ENCODE assay signal across 9 mouse cellular contexts in genomic region chr17:32494601-32495000, GRCm38 (mm10). TPM values are rescaled to one million over a fixed set of nuclear protein-coding genes. Genes with fewer than 3 reads are reported as not detected.
DNase-seq lines count a peak whose midpoint lies in the region; ATAC-seq and TF ChIP-seq lines count a peak whose summit lies in the region.
"Had no signal": no experiment of that assay in that cellular context is flagged by ENCODE, and none has a peak within 500 bp of the region (broad histone marks: within the 10 kb centered on the region; RNA-seq: fewer than 3 reads in every experiment).

No protein-coding gene starts in this region.

- H3K4me2 ChIP-seq in kidney, embryonic 16.5 days (replicated peaks; ENCODE audit: low read depth, low read length), result no peak overlapping the region
- no peak overlapping the region for H3K4me2 ChIP-seq in limb, embryonic 13.5 days (replicated peaks)
- H3K4me2 ChIP-seq in stomach, embryonic 16.5 days (ENCODE audit: low read depth, low read length), result no peak overlapping the region

- no peaks in the 10 kb centered on the region for H3K36me3 ChIP-seq in kidney, embryonic 16.5 days (ENCODE audit: insufficient read depth, low read length)
- no peaks in the 10 kb centered on the region for H3K36me3 ChIP-seq in limb, embryonic 13.5 days
- no peaks in the 10 kb centered on the region for H3K36me3 ChIP-seq in stomach, embryonic 16.5 days (ENCODE audit: control insufficient read depth, insufficient read depth, low read length)

- no peaks in the 10 kb centered on the region; the same call in none of the 2 replicates for H3K9me3 ChIP-seq in kidney, embryonic 16.5 days (ENCODE audit: low read length)
- peaks cover 11% of the 10 kb centered on the region; the same call in 1 of the 2 replicates for H3K9me3 ChIP-seq in limb, embryonic 13.5 days
- no peaks in the 10 kb centered on the region for H3K9me3 ChIP-seq in stomach, embryonic 16.5 days (replicated peaks; ENCODE audit: control insufficient read depth, low read length)

- ATAC-seq in granulocyte monocyte progenitor cell, adult 5-6 weeks (replicated peaks; ENCODE audit: poor library complexity, severe bottlenecking), result peak; percentile 70
- peak; percentile 77 for ATAC-seq in kidney, embryonic 16.5 days (ENCODE audit: low FRiP score, low TSS enrichment)
- peak; percentile 60; the same call in 1 of the 2 replicates for ATAC-seq in limb, embryonic 13.5 days (ENCODE audit: low FRiP score, low read depth)
- ATAC-seq in stomach, embryonic 16.5 days (ENCODE audit: insufficient read depth, low FRiP score), result peak; percentile 81; the same call in 1 of the 2 replicates

- H3K9ac ChIP-seq in kidney, embryonic 16.5 days (replicated peaks; ENCODE audit: low read length), result no peak overlapping the region
- H3K9ac ChIP-seq in limb, embryonic 13.5 days, result no peak overlapping the region
- H3K9ac ChIP-seq in stomach, embryonic 16.5 days (ENCODE audit: low read length), result no peak overlapping the region

- H3K27ac ChIP-seq in cortical plate, adult 2 months (ENCODE audit: insufficient read depth, low read length), result no peak overlapping the region
- no peak overlapping the region for H3K27ac ChIP-seq in kidney, embryonic 16.5 days (ENCODE audit: low read length)
- no peak overlapping the region for H3K27ac ChIP-seq in limb, embryonic 13.5 days
- H3K27ac ChIP-seq in stomach, embryonic 16.5 days (ENCODE audit: low read length), result no peak overlapping the region

- no peaks in the 10 kb centered on the region for H3K4me1 ChIP-seq in cortical plate, adult 2 months (ENCODE audit: control insufficient read depth, insufficient read depth, low read length)
- H3K4me1 ChIP-seq in kidney, embryonic 16.5 days (ENCODE audit: insufficient read depth, low read length), result peaks cover 6% of the 10 kb centered on the region
- 0 out of 2 replicates have a peak, but pooled peaks cover 2% of the 10 kb centered on the region for H3K4me1 ChIP-seq in limb, embryonic 13.5 days
- H3K4me1 ChIP-seq in stomach, embryonic 16.5 days (ENCODE audit: control insufficient read depth, insufficient read depth, low read length), result no peaks in the 10 kb centered on the region

- peaks cover 5% of the 10 kb centered on the region; the same call in 1 of the 2 replicates for H3K27me3 ChIP-seq in kidney, embryonic 16.5 days (ENCODE audit: insufficient read depth, low read length)
- H3K27me3 ChIP-seq in limb, embryonic 13.5 days, result peaks cover 20% of the 10 kb centered on the region
- H3K27me3 ChIP-seq in stomach, embryonic 16.5 days (ENCODE audit: control insufficient read depth, insufficient read depth, low read length), result 0 out of 2 replicates have a peak, but pooled peaks cover 3% of the 10 kb centered on the region

- DNase-seq in A20 (ENCODE audit: low read depth, low spot score) (peak; percentile 73), adipocyte (ENCODE audit: low spot score) (peak; percentile 89)
- DNase-seq in neural tube, embryonic 10.5 days (ENCODE audit: extremely low spot score, low spot score), result peak; percentile 46

- TF ChIP-seq CTCF in cortical plate, adult 2 months (IDR thresholded peaks at IDR 0.05; ENCODE audit: extremely low read depth, insufficient read depth, low read length), result peak; percentile 72

- H3K4me3 ChIP-seq in cortical plate, adult 2 months (ENCODE audit: insufficient read depth, low read length), result no peak overlapping the region
- no peak overlapping the region for H3K4me3 ChIP-seq in kidney, embryonic 16.5 days (ENCODE audit: low read length)
- no peak overlapping the region for H3K4me3 ChIP-seq in limb, embryonic 13.5 days
- no peak overlapping the region for H3K4me3 ChIP-seq in stomach, embryonic 16.5 days (replicated peaks; ENCODE audit: low read length)
- H3K4me3 ChIP-seq: myocyte had no signal

- WGBS in kidney, embryonic 16.5 days, result 19% methylated on average over 1 of the region's 1 CpGs
- WGBS in limb, embryonic 13.5 days, result 28% methylated on average over 1 of the region's 1 CpGs
- WGBS in stomach, embryonic 16.5 days, result 58% methylated on average over 1 of the region's 1 CpGs

- TF ChIP-seq POLR2A in cortical plate, adult 2 months (IDR thresholded peaks at IDR 0.05; ENCODE audit: extremely low read depth, insufficient read depth, low read length), result no peak

RNA-seq across cellular contexts. Expression of gene Cyp4f17, which starts 11.2 kb away (rescaled TPM):
- polyA plus RNA-seq in cortical plate, adult 2 months (2012; rRNA removed), result 3.7 and 4.2 TPM in 2 replicates
- total RNA-seq in granulocyte monocyte progenitor cell, adult 5-6 weeks (2014; fragmentation: Nextera tagmentation), result 1.2 and 1.9 TPM in 2 replicates
- 0.13 and 0.31 TPM in 2 replicates for total RNA-seq in granulocyte monocyte progenitor cell, adult 5-6 weeks (2017)
- polyA plus RNA-seq in kidney, embryonic 16.5 days (2015; fragmentation: Nextera tagmentation; extraction: Ambion mirVana), result 7.4 and 10.4 TPM in 2 replicates
- polyA plus RNA-seq in limb, embryonic 13.5 days (2015; fragmentation: Nextera tagmentation; extraction: Ambion mirVana), result 16.3 and 17.7 TPM in 2 replicates
- polyA plus RNA-seq in stomach, embryonic 16.5 days (2015; fragmentation: Nextera tagmentation; extraction: Ambion mirVana), result 7.2 and 7.5 TPM in 2 replicates

RNA-seq across cellular contexts. Expression of gene Cyp4f16, which starts 41.8 kb away (rescaled TPM):
- polyA plus RNA-seq in cortical plate, adult 2 months (2012; rRNA removed), result 8.1 and 9.0 TPM in 2 replicates
- total RNA-seq in granulocyte monocyte progenitor cell, adult 5-6 weeks (2014; fragmentation: Nextera tagmentation), result 10.5 and 17.7 TPM in 2 replicates
- total RNA-seq in granulocyte monocyte progenitor cell, adult 5-6 weeks (2017), result 10.2 and 11.0 TPM in 2 replicates
- 24.5 and 27.5 TPM in 2 replicates for polyA plus RNA-seq in kidney, embryonic 16.5 days (2015; fragmentation: Nextera tagmentation; extraction: Ambion mirVana)
- 23.9 and 27.2 TPM in 2 replicates for polyA plus RNA-seq in limb, embryonic 13.5 days (2015; fragmentation: Nextera tagmentation; extraction: Ambion mirVana)
- 26.4 and 28.7 TPM in 2 replicates for polyA plus RNA-seq in stomach, embryonic 16.5 days (2015; fragmentation: Nextera tagmentation; extraction: Ambion mirVana)

RNA-seq across cellular contexts. Expression of gene Cyp4f39, which starts 42.1 kb away (rescaled TPM):
- polyA plus RNA-seq in cortical plate, adult 2 months (2012; rRNA removed), result not detected in 2 replicates
- total RNA-seq in granulocyte monocyte progenitor cell, adult 5-6 weeks (2014; fragmentation: Nextera tagmentation), result not detected in 2 replicates
- total RNA-seq in granulocyte monocyte progenitor cell, adult 5-6 weeks (2017), result 0.21 TPM in 1 of 2 replicates, not detected in the other
- 0.26 and 1.0 TPM in 2 replicates for polyA plus RNA-seq in kidney, embryonic 16.5 days (2015; fragmentation: Nextera tagmentation; extraction: Ambion mirVana)
- polyA plus RNA-seq in limb, embryonic 13.5 days (2015; fragmentation: Nextera tagmentation; extraction: Ambion mirVana), result 0.79 and 1.9 TPM in 2 replicates
- 26.2 and 42.6 TPM in 2 replicates for polyA plus RNA-seq in stomach, embryonic 16.5 days (2015; fragmentation: Nextera tagmentation; extraction: Ambion mirVana)
